In the genomic region with DNA sequence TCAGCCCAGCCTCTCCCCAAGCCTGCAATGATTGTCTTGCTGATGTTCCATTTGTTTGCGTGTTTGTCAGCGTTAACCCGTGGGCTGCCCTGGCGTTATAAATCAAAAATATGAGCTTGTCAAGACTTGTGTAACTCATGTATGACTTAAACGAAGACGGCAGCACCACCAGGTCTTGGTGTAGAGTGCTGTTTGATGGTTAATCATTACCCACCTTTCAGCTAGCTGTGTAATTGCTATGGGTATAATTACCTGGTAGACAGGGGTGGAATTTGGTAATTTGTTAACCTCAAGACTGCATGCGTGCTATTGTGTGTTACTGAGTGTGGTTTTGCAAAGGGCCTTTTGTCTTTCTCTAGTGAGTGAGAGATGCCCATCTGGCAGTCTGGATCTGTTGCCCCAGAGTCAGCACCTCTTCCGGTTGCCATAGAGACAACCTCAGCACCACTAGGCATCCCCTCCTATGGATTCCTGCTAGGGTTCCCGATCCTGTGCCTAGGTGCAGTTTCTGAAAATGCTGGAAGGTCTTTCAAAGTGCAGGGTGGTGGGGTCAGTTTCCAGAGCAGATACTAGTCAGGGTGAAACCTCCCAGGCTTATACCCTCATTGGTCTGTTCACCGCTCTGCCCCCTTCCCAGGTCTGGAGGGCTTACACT, we compare ENCODE assay signal across 8 mouse cellular contexts. TPM values are rescaled to one million over a fixed set of nuclear protein-coding genes. Genes with fewer than 3 reads are reported as not detected.
DNase-seq lines count a peak whose midpoint lies in the region; ATAC-seq and TF ChIP-seq lines count a peak whose summit lies in the region.

No protein-coding gene starts in this region.

- 15% methylated on average over 10 of the region's 10 CpGs for WGBS in forebrain, embryonic 16.5 days
- WGBS in midbrain, embryonic 16.5 days, result 29% methylated on average over 10 of the region's 10 CpGs

- H3K36me3 ChIP-seq in forebrain, embryonic 16.5 days (ENCODE audit: control insufficient read depth, insufficient read depth), result no peaks in the 10 kb centered on the region
- H3K36me3 ChIP-seq in midbrain, embryonic 16.5 days (ENCODE audit: control insufficient read depth, insufficient read depth, low read length), result no peaks in the 10 kb centered on the region

- H3K4me1 ChIP-seq in forebrain, embryonic 16.5 days (replicated peaks; ENCODE audit: control insufficient read depth, insufficient read depth, low read length), result peaks cover 67% of the 10 kb centered on the region
- H3K4me1 ChIP-seq in midbrain, embryonic 16.5 days (ENCODE audit: control insufficient read depth, insufficient read depth, low read length), result peaks cover 35% of the 10 kb centered on the region

- peak; percentile 17 for DNase-seq in gastrocnemius, adult 2 months
- no peak for DNase-seq in gastrocnemius, postnatal 4 days (ENCODE audit: low spot score in 2 of 2)
- DNase-seq in kidney, adult 18-20 months, result peak; percentile 50
- no peak for DNase-seq in thymus, postnatal 0 days (ENCODE audit: low spot score)
- no peak for DNase-seq in ovary, postnatal 10 days (ENCODE audit: low spot score)

- H3K27ac ChIP-seq in gastrocnemius, adult 2 months, result peak overlapping the region; percentile 95
- peak overlapping the region; percentile 83 for H3K27ac ChIP-seq in forebrain, embryonic 16.5 days (ENCODE audit: low read length)
- peak overlapping the region; percentile 71; the same call in 1 of the 2 replicates for H3K27ac ChIP-seq in midbrain, embryonic 16.5 days (ENCODE audit: low read length)

- 0 out of 2 replicates have a peak, but pooled peaks have one; percentile 34 for ATAC-seq in forebrain, embryonic 16.5 days
- no peak for ATAC-seq in midbrain, embryonic 16.5 days
- ATAC-seq in inflammation-experienced regulatory T-cells, adult 6 months, result no peak

- no peaks in the 10 kb centered on the region for H3K9me3 ChIP-seq in forebrain, embryonic 16.5 days (ENCODE audit: control insufficient read depth, low read length)
- no peaks in the 10 kb centered on the region for H3K9me3 ChIP-seq in midbrain, embryonic 16.5 days (replicated peaks; ENCODE audit: control insufficient read depth, low read length, poor library complexity, severe bottlenecking)

- no peaks in the 10 kb centered on the region for H3K27me3 ChIP-seq in forebrain, embryonic 16.5 days (replicated peaks; ENCODE audit: control insufficient read depth, insufficient read depth, low read length)
- H3K27me3 ChIP-seq in midbrain, embryonic 16.5 days (ENCODE audit: control insufficient read depth, insufficient read depth, low read depth, low read length), result no peaks in the 10 kb centered on the region

- H3K4me2 ChIP-seq in forebrain, embryonic 16.5 days (ENCODE audit: low read length), result no peak overlapping the region
- no peak overlapping the region for H3K4me2 ChIP-seq in midbrain, embryonic 16.5 days (ENCODE audit: low read length)

- no peak for TF ChIP-seq CTCF in gastrocnemius, adult 2 months (IDR thresholded peaks at IDR 0.05)

- H3K9ac ChIP-seq in forebrain, embryonic 16.5 days (replicated peaks; ENCODE audit: low read depth, low read length), result peak overlapping the region; percentile 19; the same call in 1 of the 2 replicates
- no peak overlapping the region for H3K9ac ChIP-seq in midbrain, embryonic 16.5 days (ENCODE audit: low read depth, low read length)

- no peak overlapping the region for H3K4me3 ChIP-seq in gastrocnemius, adult 2 months
- no peak overlapping the region for H3K4me3 ChIP-seq in forebrain, embryonic 16.5 days (replicated peaks; ENCODE audit: low read length)
- H3K4me3 ChIP-seq in midbrain, embryonic 16.5 days (ENCODE audit: low read depth, low read length), result no peak overlapping the region

- intact Hi-C loops in gastrocnemius, adult 2 months (cut with DNase I), result no loop called here

RNA-seq across cellular contexts. Expression of gene Trak1, which starts 15.1 kb away (rescaled TPM):
- 100 to 1,000 TPM; 156 to 204 TPM for total RNA-seq in gastrocnemius, adult 2 months (2021)
- total RNA-seq in gastrocnemius, postnatal 4 days (2021), result 100 to 1,000 TPM; 193 to 204 TPM
- polyA plus RNA-seq in forebrain, embryonic 16.5 days (2015; fragmentation: Nextera tagmentation; extraction: Ambion mirVana), result 85.1 and 92.2 TPM in 2 replicates
- 53.8 and 60.6 TPM in 2 replicates for polyA plus RNA-seq in midbrain, embryonic 16.5 days (2015; fragmentation: Nextera tagmentation; extraction: Ambion mirVana)
- polyA plus RNA-seq in thymus, postnatal 0 days (2015; fragmentation: Nextera tagmentation; extraction: Ambion mirVana), result 17.0 and 22.6 TPM in 2 replicates
- polyA plus RNA-seq in inflammation-experienced regulatory T-cells, adult 6 months (2017; shearing (Covaris generic)), result 10 to 100 TPM in 2 of 3 experiments, 1 to 10 TPM in 1; 7.5 to 12.9 (median 11.8) TPM

RNA-seq across cellular contexts. Expression of gene Ulk4, which starts 35.4 kb away (rescaled TPM):
- total RNA-seq in gastrocnemius, adult 2 months (2021), result under 1 TPM; 0.11 to 0.36 TPM
- total RNA-seq in gastrocnemius, postnatal 4 days (2021), result 1 to 10 TPM; 2.2 to 2.3 TPM
- polyA plus RNA-seq in forebrain, embryonic 16.5 days (2015; fragmentation: Nextera tagmentation; extraction: Ambion mirVana), result 115 and 169 TPM in 2 replicates
- polyA plus RNA-seq in midbrain, embryonic 16.5 days (2015; fragmentation: Nextera tagmentation; extraction: Ambion mirVana), result 102 and 112 TPM in 2 replicates
- 55.5 and 65.0 TPM in 2 replicates for polyA plus RNA-seq in thymus, postnatal 0 days (2015; fragmentation: Nextera tagmentation; extraction: Ambion mirVana)
- polyA plus RNA-seq in inflammation-experienced regulatory T-cells, adult 6 months (2017; shearing (Covaris generic)), result 1 to 10 TPM in 2 of 3 experiments, not detected in 1; 1.6 to 3.8 TPM

Comparison
In these comparisons a context has a peak if more than half of its experiments do, and no peak if none do; other contexts are left out.
1. DNase-seq: peak in gastrocnemius, adult 2 months (single experiment) and kidney, adult 18-20 months (single experiment); none in gastrocnemius, postnatal 4 days (0 of 2), thymus, postnatal 0 days (single experiment) and ovary, postnatal 10 days (single experiment).
2. RNA of gene Ulk4, which starts 35.4 kb away (polyA plus RNA-seq): 115 to 169 TPM in forebrain, embryonic 16.5 days, 102 to 112 TPM in midbrain, embryonic 16.5 days and 55.5 to 65.0 TPM in thymus, postnatal 0 days; 1.6 to 3.8 TPM in inflammation-experienced regulatory T-cells, adult 6 months; every median in the first group is over 10 times any median in the second.
3. Peak in every context shown above with its lines, with median percentiles within 50 percentile points of each other: H3K27ac ChIP-seq.